Mouse (Mus musculus): ENCODE measurements around the gene Speer2. TPM values are rescaled to one million over a fixed set of nuclear protein-coding genes. Genes with fewer than 3 reads are reported as not detected.

Speer2 gene
- polyA plus RNA-seq (2014; fragmentation: Nextera tagmentation; extraction: Ambion mirVana), result not detected in 2 replicates

DNA sequence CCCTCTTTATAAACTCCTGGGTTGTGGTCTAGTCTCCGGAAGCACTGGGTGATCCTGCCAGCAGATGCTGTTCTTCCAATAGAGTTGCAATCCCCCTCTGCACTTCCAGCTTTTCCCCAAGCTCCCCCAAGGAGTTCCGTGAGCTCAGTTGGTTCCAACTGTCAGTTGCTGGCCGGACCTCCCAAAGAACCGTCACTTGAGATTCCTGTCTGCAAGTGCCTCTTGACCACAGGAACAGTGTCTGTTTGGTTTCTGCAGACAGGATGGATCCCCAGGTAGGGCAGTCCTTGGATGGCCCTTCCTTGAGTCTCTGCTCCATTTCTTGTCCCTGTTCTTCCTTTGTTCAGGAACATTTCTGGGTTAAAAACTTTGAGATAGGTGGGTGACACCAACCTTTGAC lies at the start of gene Speer2:
Gene Speer2, minus strand, starts transcription at position 101 of the 400 bp plus-strand sequence.
- no peak for DNase-seq (ENCODE audit: low spot score)
- Histone ChIP-seq H3K9ac (ENCODE audit: low read length) (no peak within 1 kb of the TSS), H3K27me3 (ENCODE audit: control insufficient read depth, insufficient read depth, low read length) (no peaks in the 10 kb centered on the region), H3K9me3 (ENCODE audit: control insufficient read depth, low read length) (no peaks in the 10 kb centered on the region), H3K36me3 (ENCODE audit: control insufficient read depth, insufficient read depth, low read length) (no peaks in the 10 kb centered on the region), H3K27ac (replicated peaks; ENCODE audit: low read depth, low read length) (no peak within 1 kb of the TSS), H3K4me1 (ENCODE audit: control insufficient read depth, insufficient read depth, low read length) (no peaks in the 10 kb centered on the region), H3K4me3 (ENCODE audit: low read depth, low read length) (no peak within 1 kb of the TSS), H3K4me2 (ENCODE audit: low read depth, severe bottlenecking) (no peak within 1 kb of the TSS)
- ATAC-seq (ENCODE audit: insufficient number of reproducible peaks, low FRiP score, low TSS enrichment, low read depth), result no peak
- WGBS, result 92% methylated on average over 4 of the region's 4 CpGs

DNA sequence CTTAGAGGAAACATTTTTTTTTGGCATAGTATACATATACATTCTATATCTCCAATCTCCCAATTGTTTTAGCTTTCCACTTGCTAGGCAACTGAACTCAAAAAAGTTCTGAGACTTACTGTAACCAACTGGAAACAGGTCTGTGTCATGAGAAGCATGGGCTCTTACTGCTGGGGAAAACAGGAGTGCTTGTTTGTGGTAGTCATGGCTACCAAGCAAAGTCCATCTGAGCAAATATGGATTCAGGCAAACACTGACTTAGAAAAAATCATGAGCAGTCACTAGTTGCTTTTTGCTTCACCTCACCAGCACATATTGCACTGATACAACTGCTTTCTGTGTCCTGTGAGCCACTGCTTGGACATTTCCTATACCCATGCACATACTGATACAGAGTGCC lies 40.8 kb upstream of the Speer2 start:
- H3K4me3 ChIP-seq (ENCODE audit: low read depth, low read length), result no peak overlapping the region
- no peak for DNase-seq (ENCODE audit: low spot score)
- H3K9ac ChIP-seq (ENCODE audit: low read length), result no peak overlapping the region

DNA sequence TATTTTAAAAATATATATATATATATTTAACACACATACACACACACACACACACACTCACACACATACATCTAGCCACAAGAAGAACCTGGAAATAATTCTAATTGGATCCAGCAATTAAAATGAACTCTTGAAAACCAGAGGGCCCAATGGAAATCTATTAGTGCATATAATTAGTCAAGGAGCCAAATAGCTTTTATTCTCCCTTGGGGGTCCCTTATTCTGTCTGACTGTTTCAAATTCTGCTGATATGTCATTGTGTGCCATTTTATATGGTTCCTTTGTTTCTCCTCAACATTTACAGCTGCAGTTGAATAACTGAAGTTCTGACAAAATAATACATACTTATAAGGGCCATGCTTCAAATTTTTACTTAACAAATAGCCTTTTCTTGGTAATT lies 17.2 kb upstream of the Speer2 start:
- no peak for ATAC-seq (ENCODE audit: insufficient number of reproducible peaks, low FRiP score, low TSS enrichment, low read depth)

More for the DNA sequence above, 40.8 kb upstream of the Speer2 start:
- no peaks in the 10 kb centered on the region for H3K9me3 ChIP-seq (ENCODE audit: control insufficient read depth, low read length)
- ATAC-seq (ENCODE audit: insufficient number of reproducible peaks, low FRiP score, low TSS enrichment, low read depth), result no peak
- no peak overlapping the region for H3K27ac ChIP-seq (replicated peaks; ENCODE audit: low read depth, low read length)
- no peaks in the 10 kb centered on the region for H3K27me3 ChIP-seq (ENCODE audit: control insufficient read depth, insufficient read depth, low read length)
- H3K36me3 ChIP-seq (ENCODE audit: control insufficient read depth, insufficient read depth, low read length), result no peaks in the 10 kb centered on the region
- H3K4me2 ChIP-seq (ENCODE audit: low read depth, severe bottlenecking), result no peak overlapping the region
- no peaks in the 10 kb centered on the region for H3K4me1 ChIP-seq (ENCODE audit: control insufficient read depth, insufficient read depth, low read length)

DNA sequence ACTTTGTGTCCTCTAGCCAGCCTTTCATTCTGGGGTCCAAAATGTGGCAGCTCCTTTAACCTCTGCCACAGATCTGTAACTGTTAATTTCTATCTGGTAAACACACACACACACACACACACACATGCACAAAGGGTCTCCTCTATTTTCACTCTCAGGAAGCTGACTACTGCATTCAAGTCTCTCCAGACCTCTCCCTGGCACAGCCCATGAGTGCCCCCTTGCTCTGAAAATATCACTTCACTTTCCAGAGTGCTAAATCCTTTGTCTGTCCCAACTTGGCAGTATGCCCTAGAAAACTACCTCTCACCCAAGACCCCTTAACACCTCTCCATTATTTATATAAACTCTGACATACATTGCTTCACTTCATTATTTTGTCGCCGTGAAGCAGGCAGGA lies 26.9 kb downstream of the Speer2 start:
- Histone ChIP-seq H3K4me2 (ENCODE audit: low read depth, severe bottlenecking) (no peak overlapping the region), H3K27me3 (ENCODE audit: control insufficient read depth, insufficient read depth, low read length) (no peaks in the 10 kb centered on the region), H3K9me3 (ENCODE audit: control insufficient read depth, low read length) (no peaks in the 10 kb centered on the region), H3K4me1 (ENCODE audit: control insufficient read depth, insufficient read depth, low read length) (no peaks in the 10 kb centered on the region), H3K27ac (replicated peaks; ENCODE audit: low read depth, low read length) (no peak overlapping the region), H3K4me3 (ENCODE audit: low read depth, low read length) (no peak overlapping the region), H3K36me3 (ENCODE audit: control insufficient read depth, insufficient read depth, low read length) (no peaks in the 10 kb centered on the region), H3K9ac (ENCODE audit: low read length) (no peak overlapping the region)
- ATAC-seq (ENCODE audit: insufficient number of reproducible peaks, low FRiP score, low TSS enrichment, low read depth), result 0 out of 2 replicates have a peak, but pooled peaks have one; percentile 21
- no peak for DNase-seq (ENCODE audit: low spot score)
- 81% methylated on average over 2 of the region's 2 CpGs for WGBS

More for the DNA sequence above, 17.2 kb upstream of the Speer2 start:
- H3K4me3 ChIP-seq (ENCODE audit: low read depth, low read length), result no peak overlapping the region
- no peak overlapping the region for H3K27ac ChIP-seq (replicated peaks; ENCODE audit: low read depth, low read length)
- no peaks in the 10 kb centered on the region for H3K9me3 ChIP-seq (ENCODE audit: control insufficient read depth, low read length)
- H3K9ac ChIP-seq (ENCODE audit: low read length), result no peak overlapping the region
- no peaks in the 10 kb centered on the region for H3K36me3 ChIP-seq (ENCODE audit: control insufficient read depth, insufficient read depth, low read length)
- no peak for DNase-seq (ENCODE audit: low spot score)
- no peaks in the 10 kb centered on the region for H3K27me3 ChIP-seq (ENCODE audit: control insufficient read depth, insufficient read depth, low read length)
- H3K4me2 ChIP-seq (ENCODE audit: low read depth, severe bottlenecking), result no peak overlapping the region
- H3K4me1 ChIP-seq (ENCODE audit: control insufficient read depth, insufficient read depth, low read length), result no peaks in the 10 kb centered on the region

DNA sequence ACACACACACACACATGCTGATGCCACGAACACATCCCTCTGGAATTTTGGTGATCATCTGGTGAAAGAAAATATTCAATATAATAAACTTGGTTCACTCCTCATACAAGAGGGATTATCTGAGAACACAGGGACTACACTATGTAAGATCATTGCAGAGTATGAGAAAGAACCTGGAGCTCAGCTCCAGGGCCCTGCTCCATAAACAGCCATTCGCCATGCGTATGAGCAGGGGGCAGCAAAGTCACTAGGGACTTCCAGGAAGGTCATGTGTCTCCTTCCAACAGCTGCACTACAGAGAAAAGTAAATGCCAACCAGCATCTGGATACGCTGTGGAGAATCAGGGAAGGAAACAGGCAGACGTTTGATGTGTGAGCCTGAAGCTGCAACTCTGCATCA lies 49.9 kb downstream of the Speer2 start:
- Histone ChIP-seq H3K27me3 (ENCODE audit: control insufficient read depth, insufficient read depth, low read length) (no peaks in the 10 kb centered on the region), H3K9me3 (ENCODE audit: control insufficient read depth, low read length) (no peaks in the 10 kb centered on the region), H3K4me3 (ENCODE audit: low read depth, low read length) (no peak overlapping the region), H3K4me2 (ENCODE audit: low read depth, severe bottlenecking) (no peak overlapping the region), H3K9ac (ENCODE audit: low read length) (no peak overlapping the region), H3K36me3 (ENCODE audit: control insufficient read depth, insufficient read depth, low read length) (no peaks in the 10 kb centered on the region), H3K27ac (replicated peaks; ENCODE audit: low read depth, low read length) (no peak overlapping the region), H3K4me1 (ENCODE audit: control insufficient read depth, insufficient read depth, low read length) (no peaks in the 10 kb centered on the region)
- peak; percentile 23 for DNase-seq (ENCODE audit: low spot score)
- 57% methylated on average over 5 of the region's 5 CpGs for WGBS
- ATAC-seq (ENCODE audit: insufficient number of reproducible peaks, low FRiP score, low TSS enrichment, low read depth), result peak; percentile 65; the same call in 1 of the 2 replicates

All from limb, embryonic 11.5 days (tissue).